Mouse (Mus musculus) spleen, adult 12 weeks (tissue): Measurements from ENCODE around the gene Styk1.

Source experiments
- DNase-seq: peaks from one replicate; pipeline ENCODE4 v3.0.0; 2022; ENCODE audit warnings: low spot score

Gene Styk1

GRCm38 (mm10) chr6:131353352-131353919, at the start of gene Styk1:
Styk1 (minus strand) TSS chr6:131353597.
- peak; percentile 44 for DNase-seq

GRCm38 (mm10) chr6:131403036-131403435, 49.6 kb upstream of the Styk1 start:
- no peak for DNase-seq

DNA sequence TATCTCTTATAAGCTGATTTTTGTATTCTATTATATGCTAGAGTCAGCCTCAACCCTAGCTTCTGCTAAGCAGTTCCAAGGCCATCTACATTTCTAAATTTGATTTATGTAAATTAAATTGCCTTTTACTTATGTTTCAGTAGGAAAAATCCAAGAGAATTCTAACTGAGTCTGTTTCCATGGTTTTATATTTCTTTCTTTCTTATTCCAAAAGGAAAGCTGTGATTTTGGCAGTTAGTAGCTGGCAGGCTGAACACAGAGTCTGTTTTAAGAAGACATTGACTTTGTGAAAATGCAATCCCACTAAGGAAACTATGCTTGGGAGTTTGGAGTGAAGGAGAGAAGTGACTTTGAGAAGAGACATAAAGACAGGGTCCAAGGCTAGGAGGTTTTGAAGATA, 49.2 kb upstream of the Styk1 start:
- DNase-seq, result no peak

DNA sequence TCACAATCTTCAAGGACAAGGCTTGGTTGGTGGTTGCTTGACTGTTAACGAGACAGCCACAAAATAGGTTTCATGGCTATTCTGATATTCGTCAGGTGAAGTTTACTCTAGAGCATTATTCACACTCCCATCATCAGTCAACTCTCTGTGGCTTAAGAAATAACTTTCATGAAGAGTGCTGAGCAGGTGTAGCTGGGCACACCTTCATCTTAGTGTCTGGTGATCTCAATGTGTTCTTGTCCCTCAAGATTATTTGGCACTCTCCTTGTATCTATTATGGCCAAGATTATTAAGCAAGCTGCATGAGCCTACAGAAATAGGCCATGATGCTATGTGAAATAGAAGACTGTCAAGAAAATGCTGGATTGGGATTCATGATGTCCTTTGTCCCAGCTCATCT, 47.9 kb upstream of the Styk1 start:
- no peak for DNase-seq

GRCm38 (mm10) chr6:131396650-131397049, 43.3 kb upstream of the Styk1 start:
- no peak for DNase-seq

- DNase-seq, result no peak
These were observed 40.7 kb upstream of the Styk1 start for GRCm38 (mm10) chr6:131393873-131394660.

DNA sequence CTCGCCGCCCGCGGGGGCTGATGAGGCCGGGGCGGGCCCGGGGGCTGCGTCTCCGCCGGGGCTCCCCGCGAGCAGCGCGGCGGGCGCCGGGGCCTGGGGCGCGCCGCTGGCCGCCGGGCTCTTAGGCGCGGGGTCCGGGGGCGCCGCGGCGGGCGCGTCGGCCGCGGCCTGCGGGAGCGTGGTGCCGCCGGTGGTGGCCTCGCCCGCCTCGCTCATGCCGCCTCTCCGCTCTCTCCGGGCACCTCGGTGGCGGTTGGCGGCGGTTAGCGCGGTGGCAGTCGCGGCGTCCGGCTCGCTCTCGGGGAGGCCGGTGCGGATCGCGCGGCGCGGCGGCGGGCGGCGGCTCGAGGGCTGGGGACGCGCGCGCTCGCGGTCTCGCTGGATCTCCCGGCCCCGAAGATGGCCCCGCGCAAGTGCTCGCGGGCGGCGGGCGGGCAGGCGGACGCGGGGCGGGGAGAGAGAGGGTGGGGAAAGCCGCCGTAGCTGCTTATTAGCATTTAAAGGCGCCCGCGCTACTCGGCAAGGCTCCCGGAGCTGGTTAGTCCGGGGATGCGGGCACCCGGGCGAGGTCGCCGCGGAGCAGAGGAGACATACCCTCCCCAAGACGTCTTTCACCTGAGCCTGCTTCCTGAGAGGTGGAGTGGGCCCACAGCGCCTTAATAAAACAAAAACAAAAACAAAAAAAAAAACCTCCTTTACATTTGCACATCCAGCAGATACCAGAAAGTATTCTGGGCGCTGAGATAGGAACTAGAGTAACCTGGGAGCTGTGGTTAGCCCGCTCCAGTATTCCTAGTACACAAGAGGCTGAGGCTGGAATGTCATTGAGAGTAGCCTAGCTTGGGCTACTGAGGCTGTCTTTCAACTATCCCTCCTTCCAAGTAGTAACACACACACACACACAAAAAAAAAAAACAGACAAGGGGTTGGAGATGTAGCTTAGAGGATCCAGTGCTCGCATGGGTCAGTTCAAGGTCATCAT, 34.9 kb upstream of the Styk1 start, which contains the start of gene Ybx3:
Ybx3 (minus strand) TSS at position 437 of the 982 bp plus-strand sequence.
- DNase-seq, result peak; percentile 72

- peak; percentile 78 for DNase-seq
These were observed 34.0 kb upstream of the Styk1 start for GRCm38 (mm10) chr6:131387221-131388039.

- no peak for DNase-seq
These were observed 33.1 kb upstream of the Styk1 start for GRCm38 (mm10) chr6:131386416-131387019.

- DNase-seq, result no peak
These were observed 32.1 kb upstream of the Styk1 start for GRCm38 (mm10) chr6:131385469-131385868.

- DNase-seq, result no peak
These were observed 30.4 kb upstream of the Styk1 start for GRCm38 (mm10) chr6:131383713-131384330.

GRCm38 (mm10) chr6:131382984-131383337, 29.6 kb upstream of the Styk1 start:
- no peak for DNase-seq

- DNase-seq, result no peak
These were observed 29.0 kb upstream of the Styk1 start for GRCm38 (mm10) chr6:131382232-131382983.

DNA sequence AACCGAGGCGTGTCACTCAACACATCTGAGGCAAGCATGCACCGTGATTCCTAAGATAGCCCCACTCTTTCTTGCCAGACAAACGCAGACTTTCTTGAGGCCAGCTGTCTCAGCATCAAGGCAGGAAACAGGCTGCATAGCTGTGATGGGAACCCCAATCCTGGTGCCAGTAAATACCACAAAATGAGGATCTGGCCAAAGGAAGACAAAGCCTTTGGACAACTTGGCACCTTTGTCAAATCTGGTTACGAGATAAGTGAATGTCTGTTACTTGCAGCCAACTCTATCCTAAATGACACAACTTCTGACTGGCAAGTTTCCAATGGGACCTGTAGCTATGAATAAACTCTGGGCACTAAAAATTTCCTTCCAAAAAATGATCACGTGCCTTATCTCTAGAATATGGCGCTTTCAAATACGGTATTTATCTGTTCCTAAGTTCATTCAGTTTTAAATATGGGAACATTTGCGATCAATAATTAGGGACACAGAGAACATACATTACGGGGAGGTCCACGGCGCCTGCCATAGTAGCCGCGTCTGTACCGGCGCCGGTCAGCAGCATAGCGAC, 25.5 kb upstream of the Styk1 start:
- no peak for DNase-seq

GRCm38 (mm10) chr6:131377378-131377777, 24.0 kb upstream of the Styk1 start:
- DNase-seq, result no peak

DNA sequence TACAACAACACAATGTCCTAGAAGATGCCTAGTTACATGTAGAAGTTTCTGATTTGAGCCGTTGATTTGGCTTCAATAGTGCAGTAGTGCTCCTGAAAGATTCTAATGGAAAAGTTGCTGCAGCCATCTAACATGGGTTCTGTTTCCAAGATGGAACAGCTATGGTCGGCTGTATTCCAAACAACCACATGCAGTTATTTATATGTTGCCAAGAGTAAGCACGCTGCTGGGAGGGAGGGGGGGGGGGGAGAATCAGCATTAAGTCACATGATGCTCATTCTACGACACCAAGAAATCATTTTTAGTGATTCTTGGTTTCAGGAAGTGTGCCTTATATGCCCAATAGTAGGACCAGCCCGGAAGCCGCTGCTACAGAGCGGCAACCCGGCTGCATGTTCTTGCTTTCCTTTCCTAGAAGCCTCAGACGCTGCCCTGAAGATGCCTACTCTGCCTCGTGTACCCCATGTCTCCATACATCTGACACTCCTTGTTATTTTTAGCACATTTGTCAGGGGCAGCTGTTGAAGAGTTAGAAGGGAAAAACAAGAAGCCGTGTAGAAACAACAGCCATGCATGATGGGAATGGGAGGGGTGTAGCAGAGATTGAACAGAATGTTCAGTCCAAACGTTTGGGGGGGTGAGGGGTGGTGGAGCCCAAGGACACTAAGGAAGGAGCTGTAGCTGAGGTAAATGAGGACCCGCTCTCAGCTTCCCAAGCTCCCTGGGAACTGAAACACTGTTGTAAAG, 21.4 kb upstream of the Styk1 start:
- DNase-seq, result no peak

- no peak for DNase-seq
These were observed 19.8 kb upstream of the Styk1 start for GRCm38 (mm10) chr6:131373160-131373559.

DNA sequence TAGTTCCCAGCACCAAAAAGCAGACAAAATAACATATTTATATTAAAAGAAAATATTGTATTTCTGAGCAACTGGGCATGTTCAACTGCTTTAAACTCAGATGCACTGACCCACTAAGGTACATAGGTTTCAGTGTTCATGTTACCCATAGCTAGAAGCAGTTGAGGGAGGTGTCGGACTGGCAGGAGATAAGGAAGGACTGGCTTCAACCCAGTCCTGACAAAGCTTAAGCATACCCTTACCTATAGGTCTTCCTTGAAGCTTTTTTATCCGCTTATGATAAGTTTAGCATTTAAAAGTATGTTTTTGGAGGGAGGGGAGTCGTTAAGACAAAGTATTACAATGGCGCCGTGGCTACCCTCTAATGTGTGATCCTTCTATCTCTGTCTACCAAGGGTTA, 17.4 kb upstream of the Styk1 start:
- DNase-seq, result no peak
